Mouse (Mus musculus) cerebral cortex, adult 2 months (tissue): ENCODE results near the gene Abl2.

Experiments
- WGBS: fragments of 180-500 bp; shearing (Covaris S2); methylation state at CpG from one replicate; pipeline ENCODE4 v1.1.7; 2018; 5-methylcytosine and 5-hydroxymethylcytosine counted together

Abl2 gene

DNA sequence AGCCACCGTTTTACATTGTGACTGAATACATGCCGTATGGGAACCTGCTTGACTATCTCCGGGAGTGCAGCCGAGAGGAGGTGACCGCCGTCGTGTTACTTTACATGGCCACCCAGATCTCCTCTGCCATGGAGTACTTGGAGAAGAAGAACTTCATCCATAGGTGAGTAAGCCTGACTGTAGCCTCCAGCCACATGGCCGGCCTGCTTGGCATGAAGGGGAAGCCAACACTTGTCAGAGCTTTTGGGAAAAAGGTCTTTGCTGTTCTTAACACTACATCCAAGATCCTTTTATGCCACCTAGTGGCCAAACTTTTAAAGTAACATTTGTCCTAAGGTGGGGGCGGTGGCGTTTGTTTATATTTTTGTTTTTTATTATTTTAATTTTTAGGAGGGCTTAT lies 74.5 kb downstream of the Abl2 start:
- 68% methylated on average over 10 of the region's 10 CpGs for WGBS

DNA sequence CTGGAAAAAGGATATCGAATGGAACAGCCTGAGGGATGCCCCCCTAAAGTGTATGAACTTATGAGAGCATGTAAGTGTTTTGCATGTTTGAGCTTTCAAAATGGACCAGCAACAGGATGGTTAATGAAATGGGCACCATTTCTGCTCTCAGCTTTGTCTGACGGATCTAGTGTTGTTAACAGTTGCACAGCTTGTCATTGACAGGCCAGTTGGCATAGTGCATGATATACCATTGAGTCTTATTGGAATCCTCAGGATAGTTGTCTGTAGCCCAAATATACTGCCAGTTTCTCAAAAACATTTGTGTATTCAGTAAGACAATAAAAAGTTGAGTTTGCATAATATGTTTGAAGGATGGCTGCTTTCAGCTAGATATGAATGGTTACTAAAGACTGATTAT lies 76.6 kb downstream of the Abl2 start:
- WGBS: 77% methylated on average over 2 of the region's 2 CpGs

DNA sequence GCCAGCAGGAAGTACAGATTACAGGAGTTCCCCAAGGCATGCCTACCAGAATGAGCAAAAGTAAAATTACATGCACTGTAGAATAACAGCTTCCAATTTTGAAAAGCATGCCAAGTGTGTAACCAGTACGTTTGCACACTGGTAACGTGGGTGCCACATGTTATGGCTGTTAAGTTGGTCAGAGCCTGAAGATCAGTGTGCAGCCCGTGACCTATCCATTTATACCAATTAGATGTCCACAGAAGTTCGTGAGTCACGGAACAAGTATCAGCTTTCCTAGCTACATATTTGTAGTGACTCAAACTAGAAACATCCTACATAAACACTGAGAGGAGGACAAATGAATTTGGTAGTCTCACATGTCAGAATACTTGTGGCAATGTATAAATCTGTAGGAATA lies 80.9 kb downstream of the Abl2 start:
- WGBS: 70% methylated on average over 5 of the region's 5 CpGs

DNA sequence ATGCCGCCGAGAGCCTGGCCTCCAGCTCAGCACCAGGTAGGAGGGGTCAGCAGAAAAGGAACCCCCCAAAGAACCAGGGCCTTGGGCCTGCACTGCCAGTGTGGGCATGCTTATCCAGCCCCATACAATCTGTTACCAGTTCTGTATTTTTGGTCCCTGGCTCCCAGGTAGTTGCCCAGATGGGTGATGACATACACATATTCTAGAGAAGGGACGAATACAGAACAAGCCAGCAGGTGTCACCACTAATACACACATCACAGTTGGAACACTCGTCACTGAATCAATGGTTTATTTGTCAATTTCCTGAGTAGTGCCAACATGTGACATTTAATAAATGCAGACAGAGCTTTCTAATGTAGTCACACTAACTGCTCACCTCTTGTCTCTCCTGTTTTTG lies 82.0 kb downstream of the Abl2 start:
- WGBS: 49% methylated on average over 4 of the region's 4 CpGs

DNA sequence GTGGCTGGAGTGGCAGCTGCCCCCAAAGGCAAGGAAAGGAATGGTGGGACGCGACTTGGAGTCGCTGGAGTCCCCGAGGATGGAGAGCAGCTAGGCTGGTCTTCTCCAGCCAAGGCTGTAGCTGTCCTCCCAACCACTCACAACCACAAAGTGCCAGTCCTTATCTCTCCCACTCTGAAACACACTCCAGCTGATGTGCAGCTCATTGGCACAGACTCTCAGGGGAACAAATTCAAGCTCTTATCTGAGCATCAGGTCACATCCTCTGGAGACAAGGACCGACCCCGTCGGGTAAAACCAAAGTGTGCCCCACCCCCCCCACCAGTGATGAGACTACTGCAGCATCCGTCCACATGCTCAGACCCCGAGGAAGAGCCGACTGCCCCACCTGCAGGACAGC lies 83.2 kb downstream of the Abl2 start:
- 93% methylated on average over 10 of the region's 10 CpGs for WGBS

DNA sequence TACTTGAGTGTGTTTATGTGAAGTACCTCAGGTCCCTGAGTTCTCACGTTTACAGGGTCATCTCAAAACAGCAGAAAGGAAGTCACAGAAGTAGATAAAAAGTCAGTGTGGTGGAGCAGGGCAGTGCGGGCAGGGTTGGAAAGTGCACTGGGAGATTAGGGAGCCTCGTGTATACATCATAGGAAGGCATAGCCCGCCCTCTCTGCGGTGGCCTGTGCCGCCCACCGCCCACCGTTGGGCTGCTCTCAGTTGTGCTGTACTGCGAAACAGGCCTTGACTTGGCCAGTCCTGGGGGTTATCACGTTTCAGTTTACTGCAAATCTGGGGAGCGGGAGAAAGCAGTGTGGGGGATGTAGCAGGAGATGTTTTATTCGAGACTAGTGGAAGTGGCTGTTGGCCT lies 84.2 kb downstream of the Abl2 start:
- 75% methylated on average over 12 of the region's 12 CpGs for WGBS

DNA sequence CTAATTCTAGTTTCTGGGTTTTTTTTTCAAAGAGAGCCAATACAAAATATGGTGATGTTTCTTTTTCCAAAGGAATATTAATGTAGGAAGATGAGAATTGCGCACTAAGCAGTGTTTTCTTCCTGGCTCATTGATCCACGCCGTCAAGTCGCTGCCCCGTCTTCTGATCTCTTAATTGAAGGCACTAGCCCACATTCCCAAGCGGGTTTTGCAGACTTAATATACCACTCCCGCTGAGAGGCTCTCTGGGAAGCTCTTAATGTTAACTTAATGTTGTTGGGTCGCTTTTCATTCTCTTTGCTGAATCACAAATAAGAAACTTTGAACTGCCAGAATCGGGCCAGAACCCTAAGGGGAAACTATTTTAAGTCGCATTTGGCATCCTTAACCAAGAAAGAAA lies 85.5 kb downstream of the Abl2 start:
- WGBS: 63% methylated on average over 10 of the region's 10 CpGs

DNA sequence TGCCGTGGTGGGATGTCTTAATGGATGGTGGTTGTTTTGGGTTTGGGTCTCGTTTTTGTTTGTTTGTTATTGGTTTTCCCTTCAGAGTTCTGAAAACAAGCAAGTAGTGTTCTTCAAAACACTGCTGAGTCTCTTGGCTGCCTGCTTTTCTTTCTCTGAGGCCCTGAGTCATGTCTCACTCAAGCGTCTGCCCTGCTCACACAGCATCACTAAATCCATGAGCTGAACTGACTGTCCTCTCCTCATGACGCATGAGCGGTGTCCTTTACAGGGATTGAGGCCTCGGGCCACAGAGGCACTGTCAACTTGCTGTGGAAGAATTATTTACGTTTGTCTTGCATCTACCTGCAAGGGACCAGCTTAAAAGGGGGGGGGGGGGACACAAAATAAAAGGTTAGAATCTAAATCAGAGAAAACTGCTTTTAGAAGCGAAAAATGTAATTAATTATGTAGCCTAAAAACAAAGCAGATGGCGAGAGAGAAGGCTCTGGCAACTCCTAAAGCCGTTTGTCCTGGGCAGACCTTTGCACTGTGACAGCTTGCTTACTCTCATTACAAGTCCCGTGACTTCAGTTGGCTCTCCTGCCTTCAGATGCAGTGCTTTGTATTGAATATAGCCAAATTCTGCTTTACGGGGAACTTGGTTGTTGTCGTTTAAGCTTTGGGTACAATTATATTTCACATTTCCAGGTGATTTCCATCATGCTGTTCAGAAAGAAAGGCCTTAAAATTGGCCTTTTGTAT lies 86.4 kb downstream of the Abl2 start:
- WGBS: 53% methylated on average over 13 of the region's 13 CpGs

DNA sequence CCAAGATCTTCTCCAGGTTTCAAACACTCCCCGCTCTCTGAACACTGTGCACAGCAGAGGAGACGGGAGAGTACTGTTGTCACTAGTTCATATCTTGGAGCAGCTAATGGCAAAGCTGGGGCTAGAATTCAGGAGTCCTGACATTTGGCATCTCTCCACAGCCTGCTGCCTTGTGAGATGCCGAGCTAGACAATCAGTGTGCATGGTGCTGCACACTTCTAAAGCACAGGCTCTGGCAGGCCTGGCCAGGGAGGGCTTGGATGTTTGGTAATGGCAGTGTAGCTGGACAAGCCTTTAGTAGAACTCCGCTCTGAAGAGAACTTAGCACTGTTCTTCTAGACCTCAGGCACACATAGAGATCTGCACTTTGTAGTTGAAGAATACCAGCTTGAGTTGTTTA lies 87.4 kb downstream of the Abl2 start:
- WGBS: 78% methylated on average over 4 of the region's 4 CpGs

DNA sequence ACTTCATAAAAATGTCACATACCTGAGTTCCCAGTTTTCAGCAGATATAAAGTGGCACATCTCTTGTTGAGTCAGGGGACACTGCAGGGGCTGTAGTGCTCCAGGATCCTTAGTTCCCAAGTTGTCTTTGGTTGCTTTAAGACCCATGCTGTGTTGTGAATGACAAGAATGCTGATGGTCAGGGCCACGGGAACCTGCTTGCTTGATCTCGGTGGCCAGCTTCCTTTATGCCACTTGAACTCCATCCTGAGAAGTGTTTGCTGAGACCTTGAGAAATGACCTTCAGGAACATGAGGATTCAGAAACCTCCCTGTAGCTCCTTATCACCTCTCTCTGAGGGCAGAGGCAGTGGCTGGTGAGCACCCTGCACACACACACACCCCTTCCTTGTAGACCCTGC lies 90.1 kb downstream of the Abl2 start:
- 63% methylated on average over 2 of the region's 2 CpGs for WGBS

DNA sequence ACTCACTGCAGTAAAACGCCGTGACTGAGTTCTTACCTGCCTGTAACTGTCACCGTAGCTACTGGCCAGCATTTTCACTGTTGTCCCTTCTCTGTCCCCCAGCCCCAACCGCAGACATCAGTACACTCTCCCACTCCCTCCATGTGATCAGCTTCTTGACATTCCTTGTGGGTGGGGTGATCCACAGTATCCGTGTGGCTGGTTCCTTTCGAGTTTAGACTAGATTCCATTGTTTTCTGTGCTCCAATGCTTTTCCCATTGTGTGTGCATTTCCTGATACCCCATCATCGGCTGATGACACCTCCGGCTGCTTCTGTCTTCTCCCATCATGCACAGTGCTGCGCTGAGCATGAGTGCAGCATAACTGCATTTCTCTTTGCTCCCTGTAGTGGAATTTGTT lies 92.0 kb downstream of the Abl2 start:
- WGBS: 69% methylated on average over 9 of the region's 9 CpGs

DNA sequence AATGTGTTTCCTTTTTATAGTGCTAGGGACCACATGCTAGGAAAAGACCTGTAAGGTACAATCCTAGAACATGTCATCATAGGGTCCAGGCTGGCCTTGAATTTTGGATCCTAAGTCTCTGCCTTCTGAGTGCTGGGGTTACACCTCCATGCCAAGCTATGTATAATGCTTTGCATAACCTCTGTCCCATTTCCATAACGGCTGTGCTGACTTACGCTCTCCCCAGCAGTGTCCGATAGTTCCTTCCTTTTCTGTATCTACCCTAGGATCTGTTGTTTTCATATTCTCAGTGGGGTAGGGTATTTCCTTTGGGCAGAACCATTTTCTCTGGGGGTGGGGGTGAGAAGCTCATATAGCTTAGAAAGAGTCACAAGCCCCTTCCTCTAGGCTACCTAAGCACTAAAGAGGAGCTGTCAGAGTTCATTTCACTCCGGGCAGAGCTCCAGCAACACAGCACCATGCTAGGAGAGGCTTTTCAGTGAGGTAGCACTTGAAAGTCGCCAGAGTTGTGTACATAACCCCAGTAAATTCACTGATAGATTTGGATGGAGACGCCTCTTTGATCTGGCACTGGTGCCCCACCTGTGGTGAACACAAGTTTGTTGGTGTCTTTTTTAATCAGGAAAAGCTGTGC lies 93.7 kb downstream of the Abl2 start:
- 65% methylated on average over 6 of the region's 6 CpGs for WGBS

DNA sequence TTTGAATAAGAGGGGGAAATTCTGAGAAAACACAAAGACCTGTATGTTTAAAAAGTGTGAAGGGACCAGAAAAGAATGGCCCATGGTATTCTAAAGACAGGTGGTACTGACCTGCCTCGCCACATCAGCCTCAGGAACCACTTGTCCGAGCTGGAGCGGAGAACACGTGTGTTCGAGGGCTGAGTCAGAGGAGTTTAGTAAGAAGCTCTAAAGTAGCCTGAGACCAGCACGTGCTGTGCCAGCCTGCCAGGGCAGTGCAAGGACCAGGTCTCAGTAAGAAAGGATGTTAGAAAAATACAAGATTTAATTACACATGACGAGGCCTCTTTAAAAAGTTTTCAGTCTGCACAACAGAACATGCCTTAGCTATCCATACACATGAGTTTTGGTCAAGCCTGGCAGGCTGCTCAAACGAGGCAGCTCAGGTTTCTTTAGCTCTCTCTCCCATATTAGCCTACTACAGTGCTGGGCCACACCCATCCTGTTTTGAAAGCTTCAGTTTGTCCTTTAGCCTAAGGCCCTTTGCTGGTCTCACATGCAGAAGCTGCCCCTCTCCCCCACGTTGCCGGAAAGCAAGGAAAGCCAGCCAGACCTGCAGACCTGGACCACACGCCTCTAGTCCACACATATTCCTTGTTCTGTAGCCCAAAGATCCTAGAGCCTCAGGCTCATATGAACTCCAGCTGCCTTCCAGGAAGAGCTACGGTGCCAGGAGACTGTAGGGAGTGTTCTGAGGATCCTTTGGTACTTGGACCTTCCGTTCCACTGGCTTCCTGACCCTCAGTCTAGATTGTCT lies 96.3 kb downstream of the Abl2 start:
- WGBS: 64% methylated on average over 13 of the region's 13 CpGs

DNA sequence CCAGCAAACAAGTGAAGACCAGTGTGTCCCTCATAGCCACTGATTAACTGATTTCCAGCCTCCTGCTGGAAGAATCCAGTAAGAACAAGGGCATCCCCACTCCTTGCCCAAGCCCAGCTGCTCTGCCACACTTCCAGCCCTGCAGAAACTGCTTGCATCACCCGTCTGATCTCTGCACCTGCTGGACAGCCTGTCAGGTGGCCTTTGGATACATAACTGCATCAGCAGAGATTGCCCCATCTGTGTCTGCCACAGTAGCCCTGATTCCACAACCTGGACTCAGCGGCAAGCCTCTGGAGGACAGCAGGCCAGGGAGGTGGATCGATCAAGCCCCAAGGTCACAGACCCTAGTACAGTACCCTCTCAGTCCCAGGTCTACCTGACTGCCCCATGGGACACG lies 98.9 kb downstream of the Abl2 start:
- WGBS: 84% methylated on average over 4 of the region's 4 CpGs

DNA sequence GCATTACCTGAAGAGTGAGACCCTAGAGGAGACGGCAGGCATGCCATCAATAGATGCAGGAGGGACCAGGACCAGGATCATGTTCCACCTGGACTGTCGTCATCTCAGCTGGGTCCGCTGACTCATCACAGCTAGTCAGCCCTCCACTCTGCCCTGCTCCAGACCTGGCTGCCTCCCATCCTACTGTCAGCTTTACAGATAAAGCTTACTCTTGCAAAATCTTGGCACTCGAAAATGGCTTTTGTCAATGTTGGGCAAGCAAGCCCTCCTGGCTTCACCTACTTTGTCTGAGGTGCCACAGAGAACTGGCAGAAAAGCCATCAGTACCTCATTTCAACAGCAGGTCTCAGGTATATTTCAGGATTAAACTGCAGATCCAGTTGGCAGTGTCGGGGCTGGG lies 100.1 kb downstream of the Abl2 start:
- WGBS: 73% methylated on average over 5 of the region's 5 CpGs

DNA sequence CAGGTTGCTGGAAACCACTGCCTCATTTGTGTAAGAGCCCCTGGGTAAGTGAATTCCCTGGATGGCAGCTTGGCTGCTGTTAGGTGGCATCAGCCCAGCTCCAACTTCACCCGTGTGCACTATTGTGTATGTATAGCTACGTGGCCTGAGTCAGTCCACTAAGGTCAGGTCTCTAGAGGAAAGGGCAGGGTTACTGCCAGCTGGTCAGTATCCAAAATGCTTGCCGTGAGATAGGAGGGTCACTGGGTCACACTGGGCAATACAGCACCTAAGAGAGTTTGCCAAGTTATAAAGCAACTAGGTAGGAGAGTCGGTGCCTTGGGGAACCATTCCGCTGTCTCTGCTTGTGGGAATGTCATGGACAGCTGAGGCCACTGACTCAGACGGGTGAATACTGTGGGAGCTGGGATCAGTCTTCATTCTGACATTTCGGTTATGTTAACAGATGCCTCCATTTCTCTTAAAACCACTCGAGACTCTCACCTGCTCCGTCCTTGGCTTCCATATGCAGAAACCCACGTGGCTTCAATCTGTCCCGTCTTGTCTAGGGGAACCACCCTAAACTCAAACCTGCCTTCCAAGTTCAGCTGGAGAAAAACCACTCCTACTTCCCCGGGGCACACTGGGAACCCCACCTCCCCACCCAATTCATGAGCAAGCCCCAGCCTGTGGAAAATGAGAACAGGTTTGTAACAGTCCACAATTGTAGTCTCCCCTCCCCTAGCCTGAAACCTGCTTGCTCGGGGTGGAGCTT lies 101.5 kb downstream of the Abl2 start:
- 73% methylated on average over 13 of the region's 13 CpGs for WGBS

DNA sequence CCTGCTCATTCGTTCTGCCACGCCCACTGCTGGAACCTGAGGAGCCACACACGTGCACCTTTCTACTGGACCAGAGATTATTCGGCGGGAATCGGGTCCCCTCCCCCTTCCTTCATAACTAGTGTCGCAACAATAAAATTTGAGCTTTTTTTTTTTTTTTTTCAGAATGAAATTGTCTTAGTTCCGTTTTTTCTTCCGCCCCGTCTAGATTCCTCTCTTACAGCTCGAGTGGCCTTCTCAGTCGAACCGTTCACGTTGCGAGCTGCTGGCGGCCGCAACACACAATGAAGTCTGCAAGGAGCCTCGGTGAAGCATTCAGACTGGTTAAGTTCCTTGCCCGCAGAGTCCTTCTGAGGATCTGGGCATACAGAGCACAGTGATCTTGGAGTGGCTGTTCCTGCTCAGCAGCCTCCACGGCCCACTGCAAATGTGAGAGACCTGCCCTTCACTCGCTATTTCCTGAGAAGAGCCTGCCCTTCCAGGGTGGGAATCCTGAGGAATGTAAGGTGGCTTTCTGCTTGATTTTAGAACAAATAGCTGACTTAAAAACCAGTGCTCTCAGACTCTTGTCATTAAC lies 102.2 kb downstream of the Abl2 start:
- 74% methylated on average over 21 of the region's 21 CpGs for WGBS

DNA sequence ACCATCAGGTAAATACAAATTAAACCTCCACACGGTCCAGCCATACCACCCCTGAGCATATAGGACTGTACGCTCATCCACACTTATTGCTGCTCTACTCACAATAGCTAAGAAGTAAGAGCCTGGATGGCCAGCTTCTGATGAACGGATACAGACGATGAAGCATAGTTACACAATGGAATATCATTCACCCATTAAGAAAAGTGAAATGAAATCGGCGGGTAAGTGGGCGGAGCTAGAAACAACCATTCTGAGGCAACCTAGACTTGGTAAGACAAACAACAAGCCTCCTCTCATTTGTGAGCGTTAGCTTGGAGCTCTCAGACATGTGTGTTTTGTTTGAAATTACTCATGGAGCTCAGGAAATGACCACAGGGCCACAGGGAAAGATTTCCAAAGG lies 107.2 kb downstream of the Abl2 start:
- 90% methylated on average over 8 of the region's 8 CpGs for WGBS

DNA sequence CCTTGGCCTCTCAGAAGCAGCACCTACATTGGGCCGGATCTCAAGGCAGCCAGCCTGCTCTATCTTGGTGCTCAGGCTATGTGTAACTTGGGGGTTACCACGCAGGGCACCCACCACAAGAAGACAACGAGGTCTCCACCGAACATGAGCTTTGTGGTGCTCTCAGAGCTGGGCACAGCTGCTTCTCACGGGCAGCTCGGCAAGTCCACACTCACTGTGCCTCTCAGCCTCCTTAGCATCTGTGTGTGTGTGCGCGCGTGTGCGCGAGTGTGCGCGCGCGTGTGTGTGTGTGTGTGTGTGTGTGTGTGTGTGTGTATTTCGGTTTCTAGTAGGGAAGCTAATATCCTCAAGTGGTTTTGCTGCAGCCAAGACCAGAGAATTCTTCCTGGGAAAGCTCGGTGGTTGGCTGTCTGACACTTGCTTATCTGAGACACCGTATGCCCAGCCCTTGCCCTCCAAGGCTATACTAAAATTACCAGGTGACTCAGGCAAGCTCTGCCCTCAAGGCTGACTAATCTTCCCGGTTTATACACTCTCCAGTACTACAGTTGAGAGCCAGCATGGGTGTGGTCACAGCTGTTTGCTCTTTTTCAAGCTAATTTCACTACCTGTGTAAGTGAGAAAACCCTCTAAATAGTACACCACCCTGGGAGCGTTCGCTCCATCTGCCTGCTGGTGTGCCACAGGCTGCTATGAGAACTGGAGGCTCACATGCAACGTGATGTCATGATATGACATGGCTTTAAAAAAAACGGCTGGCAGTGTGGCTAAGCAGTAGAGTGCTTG lies 108.7 kb downstream of the Abl2 start:
- 71% methylated on average over 23 of the region's 23 CpGs for WGBS

DNA sequence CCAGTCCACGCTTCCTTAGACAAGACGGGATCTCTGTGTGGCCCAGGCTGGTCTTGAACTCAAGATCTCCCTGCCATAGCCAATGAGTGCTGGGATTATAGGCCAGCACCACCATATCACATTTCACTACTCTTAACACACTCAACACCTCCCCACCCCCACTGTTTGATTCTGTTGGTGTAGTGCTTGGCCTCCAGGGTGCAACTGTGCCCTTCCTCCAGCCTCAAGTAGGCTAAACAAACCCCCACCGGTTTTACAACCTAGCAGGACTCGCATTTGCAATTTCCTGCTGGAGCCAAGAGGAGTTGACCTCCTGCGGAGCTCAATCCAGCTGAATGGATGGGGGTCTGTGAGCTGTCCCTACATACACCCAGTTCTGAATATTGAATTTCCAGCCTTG lies 110.0 kb downstream of the Abl2 start:
- 68% methylated on average over 5 of the region's 5 CpGs for WGBS
